Mouse (Mus musculus) natural killer cell, adult 2 months (primary cell): ENCODE results near the gene Stk25.

Experiments
- DNase-seq, 2 experiments: peaks; one replicate each; pipeline ENCODE4 v3.0.0; 2022; ENCODE audit warnings: low spot score in 2 of 2

The Stk25 gene

DNA sequence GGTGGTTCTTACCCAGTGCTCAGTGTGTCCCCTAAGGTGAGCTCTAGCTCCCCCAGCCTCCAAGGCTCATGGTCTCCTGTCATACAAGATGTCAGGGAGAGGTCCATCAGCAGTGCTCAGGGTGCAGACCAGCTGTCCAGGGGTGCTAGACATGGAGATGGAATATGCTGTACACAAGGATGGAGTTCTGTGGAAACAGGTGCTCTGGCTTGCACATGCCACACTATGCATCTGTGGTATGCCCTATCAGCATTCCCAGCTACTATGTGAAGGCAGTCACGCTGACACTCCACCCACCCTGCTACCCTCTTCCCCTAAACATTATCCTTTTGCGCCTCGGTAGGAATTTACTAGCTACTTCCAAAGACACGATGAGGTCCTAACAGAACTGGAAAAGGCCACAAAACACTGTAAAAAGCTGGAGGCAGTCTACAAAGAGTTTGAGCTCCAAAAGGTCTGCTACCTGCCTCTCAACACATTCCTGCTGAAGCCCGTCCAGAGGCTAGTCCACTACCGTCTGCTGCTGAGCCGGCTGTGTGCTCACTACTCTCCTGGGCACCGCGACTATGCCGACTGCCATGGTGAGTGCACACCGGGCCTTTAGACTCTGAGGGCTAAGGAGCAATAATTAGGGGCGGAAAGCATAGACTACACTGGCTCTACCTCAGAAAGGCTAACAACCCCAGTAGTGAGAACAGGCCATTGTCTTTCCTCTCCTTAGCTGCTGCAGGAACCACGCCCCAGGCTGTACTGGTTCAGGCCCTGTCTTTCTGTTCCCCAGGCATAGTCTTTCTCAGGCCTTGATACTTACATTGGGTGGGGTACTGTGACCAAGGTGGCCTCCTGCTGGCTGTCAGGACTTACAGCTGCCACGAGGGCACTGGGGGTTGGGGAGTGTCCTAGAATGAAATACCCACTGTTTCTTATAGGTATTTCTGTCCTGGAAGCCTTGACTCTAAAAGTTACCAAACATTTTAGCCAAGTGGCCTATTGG, 51.1 kb downstream of the Stk25 start:
- no peak for DNase-seq

DNA sequence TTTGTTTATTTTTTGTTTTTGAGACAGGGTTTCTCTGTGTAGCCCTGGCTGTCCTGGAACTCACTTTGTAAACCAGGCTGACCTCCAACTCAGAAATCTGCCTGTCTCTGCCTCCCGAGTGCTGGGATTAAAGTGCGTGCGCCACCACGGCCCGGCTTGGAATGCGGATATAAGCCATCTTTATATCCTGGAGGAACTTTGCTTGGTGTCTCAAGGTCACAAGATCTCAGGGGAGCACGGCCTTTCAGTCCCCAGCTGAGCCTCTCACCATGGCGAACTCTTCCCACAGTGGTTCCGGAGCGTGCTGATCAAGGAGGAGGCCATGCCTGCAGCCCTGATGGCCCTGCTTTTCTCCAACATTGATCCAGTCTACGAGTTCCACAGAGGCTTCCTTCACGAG, 54.5 kb downstream of the Stk25 start:
- no peak for DNase-seq

DNA sequence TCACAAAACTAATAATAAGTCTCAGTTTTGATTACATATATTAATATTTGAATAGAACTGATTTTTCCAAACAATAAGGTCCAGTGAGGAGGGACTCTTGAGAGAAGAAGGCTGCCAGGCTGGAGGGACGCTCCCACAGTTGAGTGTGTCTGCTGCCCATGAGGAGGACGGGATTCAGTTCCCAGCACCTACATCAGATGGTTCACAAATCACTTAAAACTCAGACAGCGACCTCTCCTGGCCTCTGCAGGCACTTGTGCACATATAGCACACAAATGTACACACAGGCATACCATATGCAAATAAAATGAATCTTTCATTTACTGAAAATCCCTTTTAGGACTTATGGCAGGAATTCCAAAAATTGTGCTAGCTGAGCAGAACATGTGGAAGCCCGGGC, 55.5 kb downstream of the Stk25 start:
- no peak for DNase-seq

DNA sequence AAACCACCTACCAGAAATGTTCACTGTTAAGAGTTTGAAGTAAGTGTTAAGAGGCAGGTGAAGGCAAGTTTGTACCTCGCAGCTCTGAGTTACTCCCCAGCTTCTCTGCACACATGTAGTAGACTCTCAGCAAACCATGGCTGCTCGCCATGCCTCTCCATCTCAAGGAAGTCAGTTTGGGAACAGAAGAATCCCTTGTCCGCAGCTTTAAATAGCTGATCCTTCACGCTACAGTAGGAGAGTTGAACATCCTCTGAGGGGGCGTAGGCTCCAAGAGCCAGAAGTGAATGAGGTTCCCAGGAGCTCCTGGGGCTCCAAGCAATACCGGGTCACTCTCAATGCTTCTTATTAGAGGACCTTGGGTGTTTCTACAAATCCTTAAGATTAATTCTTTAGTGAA, 62.5 kb downstream of the Stk25 start:
- DNase-seq: no peak

DNA sequence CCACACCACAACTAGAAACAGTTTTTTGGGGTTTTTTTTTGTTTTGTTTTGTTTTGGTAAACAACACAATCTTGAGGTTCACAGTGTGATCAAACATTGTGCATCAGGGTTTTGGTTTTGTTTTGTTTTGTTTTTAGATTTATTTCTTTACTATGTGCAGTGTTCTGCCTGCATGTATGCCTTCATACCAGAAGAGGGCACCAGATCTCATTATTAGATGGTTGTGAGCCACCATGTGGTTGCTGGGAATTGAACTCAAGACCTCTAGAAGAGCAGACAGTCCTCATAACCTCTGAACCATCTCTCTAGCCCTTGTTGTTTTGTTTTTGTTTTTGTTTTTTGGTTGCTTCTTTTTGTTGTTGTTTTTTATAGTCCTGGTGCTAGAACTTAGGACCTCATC, 64.5 kb downstream of the Stk25 start:
- no peak for DNase-seq

DNA sequence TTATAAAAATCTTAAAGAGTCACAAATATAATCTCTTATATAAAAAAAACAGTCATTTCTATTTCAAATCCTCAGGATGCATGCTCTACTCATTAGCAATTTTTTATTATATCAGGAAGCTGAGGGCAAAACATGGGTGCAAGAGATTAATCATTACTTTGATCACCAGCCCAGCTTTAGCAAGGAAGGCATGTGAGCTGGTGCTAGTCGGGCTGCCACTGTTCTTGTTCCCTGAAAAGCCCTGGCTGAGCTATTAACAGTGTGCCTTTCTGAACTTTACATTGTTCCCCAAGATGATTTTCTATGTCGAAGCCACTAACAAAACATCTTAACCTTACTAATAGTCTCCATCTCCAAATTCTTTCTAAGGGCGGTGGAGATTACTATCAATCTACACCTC, 70.1 kb downstream of the Stk25 start:
- no peak for DNase-seq

DNA sequence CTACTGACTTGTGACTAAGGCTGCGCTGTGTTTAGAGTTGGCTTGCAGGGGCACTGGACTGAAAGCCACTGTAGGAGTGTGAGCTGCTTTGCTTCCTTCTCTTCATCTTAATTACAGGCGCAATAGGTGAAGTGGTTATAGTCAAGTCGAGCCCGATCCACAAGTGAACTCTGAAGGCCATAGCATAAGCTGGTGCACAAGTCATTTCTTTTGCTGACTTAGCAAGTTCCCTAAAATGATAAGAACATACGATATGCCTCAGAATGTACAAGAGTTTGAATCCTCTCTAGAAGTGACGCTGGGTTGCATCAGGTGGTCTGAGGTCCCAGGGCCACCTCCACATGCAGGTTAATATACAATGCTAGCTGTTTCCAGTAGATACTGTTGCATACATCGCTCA, 76.9 kb downstream of the Stk25 start:
- DNase-seq: no peak

DNA sequence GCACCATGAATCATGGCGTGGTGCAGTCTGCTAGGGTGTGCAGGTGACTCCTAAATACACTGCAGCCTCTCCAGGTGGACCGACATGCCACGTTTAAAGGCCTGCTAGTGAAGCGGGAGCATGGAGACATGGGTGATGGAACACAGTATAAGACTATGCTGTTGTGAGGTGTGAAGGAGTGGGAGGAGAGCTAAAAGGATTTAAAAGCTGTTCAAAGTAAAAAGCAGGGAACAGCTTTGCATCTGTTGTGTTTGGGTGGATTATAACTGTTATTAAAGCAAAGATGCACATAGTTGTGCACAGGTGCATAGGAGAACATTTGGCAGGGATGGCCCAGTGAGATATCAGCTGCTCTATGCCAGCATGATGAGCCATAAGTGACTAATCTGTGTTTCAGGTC, 80.6 kb downstream of the Stk25 start:
- no peak for DNase-seq

DNA sequence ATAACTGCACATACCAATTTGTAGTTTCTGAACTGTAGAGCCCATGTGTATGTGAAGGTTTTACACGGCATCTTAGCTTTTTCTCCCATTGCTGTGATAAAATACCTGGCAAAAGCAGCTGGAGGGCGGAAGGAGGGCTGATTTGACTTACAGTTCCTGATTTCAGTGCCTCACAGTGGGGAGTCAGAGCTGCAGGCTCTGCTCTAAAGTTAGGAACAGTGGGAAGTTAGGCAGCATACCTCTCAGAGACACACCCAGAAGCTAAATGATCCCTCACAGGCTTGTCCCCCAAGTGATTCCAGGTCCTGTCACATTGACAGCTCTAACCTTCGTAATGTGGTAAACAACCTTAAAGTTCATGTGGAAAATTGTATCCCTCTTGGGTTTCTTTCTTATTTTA, 81.4 kb downstream of the Stk25 start:
- DNase-seq: no peak
